Mouse (Mus musculus): ENCODE data around the gene Lsamp. TPM values are rescaled to one million over a fixed set of nuclear protein-coding genes. Genes with fewer than 3 reads are reported as not detected.
A peak's percentile ranks its signal among the peaks of the same experiment; 100 is the strongest.

Lsamp gene
- polyA plus RNA-seq, 1 experiment from 2014 or later: 31.1 TPM

DNA sequence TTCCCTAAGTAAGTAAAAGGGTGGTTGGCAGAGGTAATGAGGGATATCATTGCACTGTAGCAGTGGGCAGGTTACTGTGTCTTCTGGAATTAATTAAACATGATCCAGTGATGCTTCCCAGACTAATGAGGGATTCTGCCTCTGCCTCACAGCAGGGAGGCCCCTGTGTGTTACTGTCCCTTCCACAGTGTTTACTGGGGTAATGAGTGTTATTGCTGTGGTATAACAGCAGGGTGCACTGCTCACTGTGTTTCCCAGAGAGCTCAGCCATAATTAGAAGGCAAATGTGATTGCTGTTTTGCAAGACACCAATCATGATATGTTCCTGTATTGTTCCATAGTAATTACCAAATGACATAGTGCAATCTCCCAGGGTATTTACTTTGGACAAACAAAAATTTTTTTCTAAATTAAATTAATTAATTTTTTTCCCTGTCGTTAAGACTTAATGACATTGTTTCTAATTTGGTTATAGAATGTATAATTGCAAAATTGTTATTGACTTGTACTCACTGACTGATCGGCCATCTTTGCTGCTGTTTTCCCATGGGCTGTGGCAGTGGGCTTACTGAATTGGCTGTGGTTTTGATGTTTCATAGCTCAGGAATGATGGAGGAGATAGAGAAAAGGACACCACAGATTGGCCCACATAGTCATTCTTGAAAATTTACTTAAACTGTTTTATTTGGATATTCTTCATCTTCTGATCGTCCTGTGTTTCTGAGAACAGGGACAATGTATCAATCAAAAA, 655.6 kb downstream of the Lsamp start:
- no peak overlapping the region for H3K4me3 ChIP-seq
- H3K9ac ChIP-seq: no peak overlapping the region
- H3K36me3 ChIP-seq: no peaks in the 10 kb centered on the region
- no peaks in the 10 kb centered on the region for H3K9me3 ChIP-seq (replicated peaks)
- no peak overlapping the region for H3K27ac ChIP-seq
- peak; percentile 95 for ATAC-seq (ENCODE audit: low FRiP score)
- 65% methylated on average over 3 of the region's 3 CpGs for WGBS
- H3K27me3 ChIP-seq: no peaks in the 10 kb centered on the region
- H3K4me1 ChIP-seq: no peaks in the 10 kb centered on the region
- no peak overlapping the region for H3K4me2 ChIP-seq (replicated peaks)

- 88% methylated on average over 5 of the region's 5 CpGs for WGBS
Measured at GRCm38 (mm10) chr16:40652800-40653199, 668.6 kb downstream of the Lsamp start.

GRCm38 (mm10) chr16:40653508-40653907, 669.3 kb downstream of the Lsamp start:
- no peak overlapping the region for H3K4me3 ChIP-seq
- H3K27me3 ChIP-seq: no peaks in the 10 kb centered on the region
- H3K9ac ChIP-seq: no peak overlapping the region
- H3K4me1 ChIP-seq: peaks cover 3% of the 10 kb centered on the region; the same call in 1 of the 2 replicates
- H3K36me3 ChIP-seq: no peaks in the 10 kb centered on the region
- H3K9me3 ChIP-seq (replicated peaks): no peaks in the 10 kb centered on the region
- no peak overlapping the region for H3K4me2 ChIP-seq (replicated peaks)
- 80% methylated on average over 1 of the region's 1 CpGs for WGBS
- no peak overlapping the region for H3K27ac ChIP-seq
- ATAC-seq (ENCODE audit: low FRiP score): no peak

More at GRCm38 (mm10) chr16:40652800-40653199, 668.6 kb downstream of the Lsamp start:
- no peak overlapping the region for H3K4me2 ChIP-seq (replicated peaks)
- peaks cover 3% of the 10 kb centered on the region; the same call in 1 of the 2 replicates for H3K4me1 ChIP-seq
- H3K9ac ChIP-seq: no peak overlapping the region
- H3K36me3 ChIP-seq: no peaks in the 10 kb centered on the region
- H3K4me3 ChIP-seq: no peak overlapping the region
- no peaks in the 10 kb centered on the region for H3K9me3 ChIP-seq (replicated peaks)
- H3K27ac ChIP-seq: no peak overlapping the region
- H3K27me3 ChIP-seq: no peaks in the 10 kb centered on the region
- ATAC-seq (ENCODE audit: low FRiP score): no peak

GRCm38 (mm10) chr16:40656347-40656746, 672.2 kb downstream of the Lsamp start:
- Histone ChIP-seq H3K27me3 (no peaks in the 10 kb centered on the region), H3K4me3 (no peak overlapping the region), H3K4me1 (peaks cover 3% of the 10 kb centered on the region; the same call in 1 of the 2 replicates), H3K4me2 (replicated peaks) (no peak overlapping the region), H3K9ac (no peak overlapping the region), H3K27ac (no peak overlapping the region), H3K9me3 (replicated peaks) (no peaks in the 10 kb centered on the region), H3K36me3 (no peaks in the 10 kb centered on the region)
- ATAC-seq (ENCODE audit: low FRiP score): no peak
- whole genome bisulfite sequencing: 78% methylated on average over 5 of the region's 5 CpGs

DNA sequence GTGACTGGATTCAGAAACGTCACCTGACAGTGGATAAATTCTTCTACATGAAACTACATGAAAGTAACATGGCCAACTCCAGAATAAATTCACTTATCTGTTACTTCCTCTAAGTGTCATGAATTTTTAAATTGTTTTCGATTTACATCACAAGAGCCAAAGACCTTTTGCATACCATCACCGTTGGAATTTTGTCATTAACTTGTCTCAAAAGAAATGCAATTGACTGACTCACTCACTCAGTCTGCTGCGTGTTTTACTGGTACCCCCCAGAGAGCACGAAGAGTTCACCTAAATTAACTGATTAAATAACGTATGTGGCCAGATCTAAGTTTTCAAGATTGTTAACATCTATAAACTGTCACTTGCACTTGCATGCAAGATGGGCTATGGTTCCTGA, 672.7 kb downstream of the Lsamp start:
- no peak overlapping the region for H3K4me2 ChIP-seq (replicated peaks)
- H3K4me1 ChIP-seq: peaks cover 3% of the 10 kb centered on the region; the same call in 1 of the 2 replicates
- H3K27ac ChIP-seq: no peak overlapping the region
- no peak overlapping the region for H3K9ac ChIP-seq
- ATAC-seq (ENCODE audit: low FRiP score): no peak
- 48% methylated on average over 6 of the region's 6 CpGs for WGBS
- no peaks in the 10 kb centered on the region for H3K27me3 ChIP-seq
- no peaks in the 10 kb centered on the region for H3K9me3 ChIP-seq (replicated peaks)
- no peaks in the 10 kb centered on the region for H3K36me3 ChIP-seq
- no peak overlapping the region for H3K4me3 ChIP-seq

DNA sequence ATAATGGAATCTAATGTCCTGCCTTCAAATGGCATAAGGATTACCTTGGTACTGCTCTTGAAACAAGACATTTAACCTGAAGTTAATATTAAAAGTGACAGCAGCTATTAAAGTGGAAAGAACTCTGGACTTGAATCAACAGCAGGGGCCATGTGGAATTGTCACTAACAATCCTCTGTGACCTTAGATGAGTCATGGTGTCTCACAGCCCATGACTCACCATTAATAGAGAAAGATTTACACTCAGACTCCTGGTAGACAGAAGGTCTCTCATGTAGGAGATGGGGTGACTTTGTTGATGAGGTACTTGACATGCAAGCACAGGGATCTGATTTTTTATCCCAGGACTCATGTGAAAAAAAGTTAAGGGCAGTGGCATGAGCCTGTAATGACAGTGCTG, 701.4 kb downstream of the Lsamp start:
- ATAC-seq (ENCODE audit: low FRiP score): no peak
- H3K4me2 ChIP-seq (replicated peaks): no peak overlapping the region
- H3K27ac ChIP-seq: no peak overlapping the region
- H3K27me3 ChIP-seq: no peaks in the 10 kb centered on the region
- H3K4me3 ChIP-seq: no peak overlapping the region
- H3K4me1 ChIP-seq: no peaks in the 10 kb centered on the region
- H3K9ac ChIP-seq: no peak overlapping the region
- no peaks in the 10 kb centered on the region for H3K9me3 ChIP-seq (replicated peaks)
- H3K36me3 ChIP-seq: no peaks in the 10 kb centered on the region

DNA sequence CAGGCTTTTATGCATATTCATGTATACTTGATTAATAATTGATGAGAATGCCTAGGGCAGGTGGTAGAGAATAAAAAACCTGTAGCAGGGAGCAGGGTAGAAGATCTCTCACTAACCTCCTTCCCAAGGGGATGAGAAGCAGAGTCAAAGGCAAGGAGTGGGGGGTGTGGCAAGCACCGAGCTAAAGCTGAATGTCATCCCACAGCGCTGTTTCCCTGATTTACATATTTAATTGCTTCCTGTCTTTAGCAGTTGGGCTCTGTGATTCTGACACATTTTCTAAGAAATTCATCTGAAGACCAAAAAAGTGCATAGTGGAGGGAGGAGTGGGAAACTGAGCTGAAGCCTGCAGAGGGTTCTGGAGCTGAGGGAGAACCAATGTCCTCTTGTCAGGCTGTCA, 708.1 kb downstream of the Lsamp start:
- no peak overlapping the region for H3K4me2 ChIP-seq (replicated peaks)
- H3K4me1 ChIP-seq: no peaks in the 10 kb centered on the region
- no peak overlapping the region for H3K9ac ChIP-seq
- H3K4me3 ChIP-seq: no peak overlapping the region
- peak; percentile 60; the same call in 1 of the 2 replicates for ATAC-seq (ENCODE audit: low FRiP score)
- no peak overlapping the region for H3K27ac ChIP-seq
- WGBS: 7% methylated on average over 2 of the region's 2 CpGs
- H3K9me3 ChIP-seq (replicated peaks): no peaks in the 10 kb centered on the region
- no peaks in the 10 kb centered on the region for H3K27me3 ChIP-seq
- no peaks in the 10 kb centered on the region for H3K36me3 ChIP-seq

DNA sequence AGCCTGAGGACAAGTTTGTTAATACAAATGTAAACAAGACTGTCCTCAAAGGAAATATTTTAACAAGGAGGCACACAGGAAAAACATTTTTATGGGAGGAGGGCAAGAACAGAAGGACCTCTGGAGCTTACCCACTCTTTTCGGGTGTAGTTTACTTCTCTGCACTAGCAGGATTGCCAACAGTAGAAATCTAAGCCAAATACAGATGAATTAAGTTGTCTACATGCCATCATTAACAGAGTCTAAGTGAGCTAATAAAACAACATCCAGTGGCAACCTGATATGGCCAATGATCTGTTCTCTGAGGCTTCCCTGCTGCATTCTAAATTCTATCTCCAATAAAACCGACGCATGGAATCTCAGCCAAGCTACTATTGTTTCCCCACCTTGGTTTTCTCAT, 713.1 kb downstream of the Lsamp start:
- H3K4me1 ChIP-seq: no peaks in the 10 kb centered on the region
- H3K36me3 ChIP-seq: no peaks in the 10 kb centered on the region
- H3K4me2 ChIP-seq (replicated peaks): no peak overlapping the region
- H3K9me3 ChIP-seq (replicated peaks): no peaks in the 10 kb centered on the region
- ATAC-seq (ENCODE audit: low FRiP score): no peak
- 92% methylated on average over 3 of the region's 3 CpGs for WGBS
- H3K27ac ChIP-seq: no peak overlapping the region
- no peak overlapping the region for H3K4me3 ChIP-seq
- no peak overlapping the region for H3K9ac ChIP-seq
- no peaks in the 10 kb centered on the region for H3K27me3 ChIP-seq

- Histone ChIP-seq H3K4me2 (replicated peaks) (no peak overlapping the region), H3K4me3 (no peak overlapping the region), H3K27ac (no peak overlapping the region), H3K9me3 (replicated peaks) (no peaks in the 10 kb centered on the region), H3K36me3 (no peaks in the 10 kb centered on the region), H3K9ac (no peak overlapping the region), H3K4me1 (no peaks in the 10 kb centered on the region; the same call in 1 of the 2 replicates), H3K27me3 (no peaks in the 10 kb centered on the region)
- 0 out of 2 replicates have a peak, but pooled peaks have one; percentile 11 for ATAC-seq (ENCODE audit: low FRiP score)
- WGBS: 53% methylated on average over 2 of the region's 2 CpGs
Measured at GRCm38 (mm10) chr16:40708558-40708957, 724.4 kb downstream of the Lsamp start.

GRCm38 (mm10) chr16:40709574-40709973, 725.4 kb downstream of the Lsamp start:
- Histone ChIP-seq H3K4me2 (replicated peaks) (no peak overlapping the region), H3K27ac (no peak overlapping the region; the same call in 1 of the 2 replicates), H3K9ac (no peak overlapping the region), H3K36me3 (no peaks in the 10 kb centered on the region), H3K4me1 (no peaks in the 10 kb centered on the region; the same call in 1 of the 2 replicates), H3K27me3 (no peaks in the 10 kb centered on the region), H3K4me3 (no peak overlapping the region), H3K9me3 (replicated peaks) (no peaks in the 10 kb centered on the region)
- 0 out of 2 replicates have a peak, but pooled peaks have one; percentile 21 for ATAC-seq (ENCODE audit: low FRiP score)
- 59% methylated on average over 4 of the region's 4 CpGs for WGBS

DNA sequence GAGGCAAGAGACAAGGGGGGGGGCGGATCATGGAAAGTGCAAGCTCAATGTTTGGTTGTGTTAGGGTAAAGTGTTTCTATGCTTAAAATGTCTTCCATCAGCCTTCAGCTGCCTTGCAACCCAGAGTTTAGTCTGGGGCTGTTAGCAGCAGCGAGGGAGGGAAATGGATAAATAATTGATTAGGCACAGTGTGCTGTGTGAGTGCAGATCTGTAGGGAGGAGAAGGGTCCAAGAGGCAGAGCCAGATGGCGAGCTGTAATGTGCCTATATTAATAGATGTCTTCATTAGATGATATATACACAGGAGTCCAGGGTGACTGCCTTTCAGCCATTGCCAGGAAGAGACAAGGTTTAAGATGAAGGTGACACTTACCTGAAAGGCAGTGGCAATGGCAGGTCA, 725.9 kb downstream of the Lsamp start:
- Histone ChIP-seq H3K36me3 (no peaks in the 10 kb centered on the region), H3K9ac (no peak overlapping the region), H3K4me2 (replicated peaks) (no peak overlapping the region), H3K4me1 (no peaks in the 10 kb centered on the region; the same call in 1 of the 2 replicates), H3K9me3 (replicated peaks) (no peaks in the 10 kb centered on the region), H3K27me3 (no peaks in the 10 kb centered on the region), H3K27ac (no peak overlapping the region; the same call in 1 of the 2 replicates), H3K4me3 (no peak overlapping the region)
- ATAC-seq (ENCODE audit: low FRiP score): peak; percentile 90
- WGBS: 62% methylated on average over 3 of the region's 3 CpGs

- Histone ChIP-seq H3K27ac (no peak overlapping the region), H3K27me3 (no peaks in the 10 kb centered on the region), H3K4me2 (replicated peaks) (no peak overlapping the region), H3K36me3 (no peaks in the 10 kb centered on the region), H3K4me3 (no peak overlapping the region), H3K9ac (no peak overlapping the region), H3K4me1 (no peaks in the 10 kb centered on the region; the same call in 1 of the 2 replicates), H3K9me3 (replicated peaks) (no peaks in the 10 kb centered on the region)
- WGBS: 65% methylated on average over 5 of the region's 5 CpGs
- peak; percentile 44 for ATAC-seq (ENCODE audit: low FRiP score)
Measured at GRCm38 (mm10) chr16:40710491-40710890, 726.3 kb downstream of the Lsamp start.

GRCm38 (mm10) chr16:40713725-40714124, 729.6 kb downstream of the Lsamp start:
- no peaks in the 10 kb centered on the region; the same call in 1 of the 2 replicates for H3K4me1 ChIP-seq
- H3K9ac ChIP-seq: no peak overlapping the region
- no peak overlapping the region for H3K4me2 ChIP-seq (replicated peaks)
- H3K27me3 ChIP-seq: no peaks in the 10 kb centered on the region
- no peak for ATAC-seq (ENCODE audit: low FRiP score)
- no peak overlapping the region for H3K4me3 ChIP-seq
- no peaks in the 10 kb centered on the region for H3K36me3 ChIP-seq
- 56% methylated on average over 3 of the region's 3 CpGs for WGBS
- H3K27ac ChIP-seq: no peak overlapping the region
- H3K9me3 ChIP-seq (replicated peaks): no peaks in the 10 kb centered on the region
